Mouse (Mus musculus) limb, embryonic 10.5 days (tissue): ENCODE data around the gene Adora2b. TPM values are rescaled to one million over a fixed set of nuclear protein-coding genes. Genes with fewer than 3 reads are reported as not detected.

Experiments used
- DNase-seq: peaks from one replicate; pipeline ENCODE4 v3.0.0-alpha.2; 2017; ENCODE audit warnings: low spot score
- H3K27ac ChIP-seq: fragments of 300-500 bp; sonication (generic); 2 replicates; pipeline ENCODE4 v1.5.1; 2016; ENCODE audit warnings: mild to moderate bottlenecking
- H3K27me3 ChIP-seq: fragments of 300-500 bp; sonication (generic); 2 replicates; pipeline ENCODE4 v1.6.1; 2016; ENCODE audit warnings: low read depth, mild to moderate bottlenecking; ENCODE audit not compliant: poor library complexity, severe bottlenecking
- H3K36me3 ChIP-seq: fragments of 300-500 bp; sonication (generic); 2 replicates; pipeline ENCODE4 v1.6.1; 2016; ENCODE audit warnings: mild to moderate bottlenecking, moderate library complexity
- H3K4me1 ChIP-seq: fragments of 300-500 bp; sonication (generic); 2 replicates; pipeline ENCODE4 v1.6.1; 2016
- H3K4me3 ChIP-seq: fragments of 300-500 bp; sonication (generic); 2 replicates; pipeline ENCODE4 v1.5.1; 2016; ENCODE audit warnings: mild to moderate bottlenecking, moderate library complexity
- H3K9me3 ChIP-seq: fragments of 300-500 bp; sonication (generic); replicated peaks from 2 replicates; pipeline ENCODE4 v1.6.1; 2016; ENCODE audit warnings: mild to moderate bottlenecking
- WGBS: fragments of 180-500 bp; shearing (Covaris S2); methylation state at CpG from one replicate; pipeline ENCODE4 v1.1.7; 2016; 5-methylcytosine and 5-hydroxymethylcytosine counted together
- polyA plus RNA-seq: library from polyadenylated mRNA; unstranded; fragments of >200 nt; fragmentation: Nextera tagmentation; extraction: Ambion mirVana; gene quantifications from 2 replicates; pipeline ENCODE4 v1.2.1, GENCODE M21; 2016

The Adora2b gene
- polyA plus RNA-seq, 1 experiment from 2014 or later, result 11.5 TPM

DNA sequence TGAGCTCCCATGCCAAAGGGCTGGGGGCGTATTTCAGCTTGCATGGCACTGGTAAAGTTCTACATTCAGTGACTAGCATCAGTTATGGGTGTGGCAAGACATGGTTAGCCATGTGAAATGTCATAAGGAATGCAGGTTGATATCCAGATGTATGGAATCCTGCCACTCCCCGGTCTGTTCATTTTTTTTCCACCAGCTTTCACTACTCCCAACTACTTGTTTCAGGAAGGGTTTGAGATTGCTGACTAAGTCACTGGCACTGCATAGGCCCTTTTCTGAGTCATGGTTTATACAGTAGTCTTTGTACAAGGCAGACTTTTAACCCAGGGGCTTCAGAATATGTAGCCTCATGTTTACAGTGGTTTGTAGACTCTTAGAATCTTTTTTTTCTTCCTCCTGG is 60.5 kb downstream of the Adora2b start:
- H3K4me1 ChIP-seq, result no peaks in the 10 kb centered on the region
- H3K27me3 ChIP-seq, result no peaks in the 10 kb centered on the region
- no peak for DNase-seq
- WGBS, result 94% methylated on average over 2 of the region's 2 CpGs
- H3K9me3 ChIP-seq, result no peaks in the 10 kb centered on the region
- no peak overlapping the region for H3K27ac ChIP-seq
- no peak overlapping the region for H3K4me3 ChIP-seq
- peaks cover 75% of the 10 kb centered on the region for H3K36me3 ChIP-seq

DNA sequence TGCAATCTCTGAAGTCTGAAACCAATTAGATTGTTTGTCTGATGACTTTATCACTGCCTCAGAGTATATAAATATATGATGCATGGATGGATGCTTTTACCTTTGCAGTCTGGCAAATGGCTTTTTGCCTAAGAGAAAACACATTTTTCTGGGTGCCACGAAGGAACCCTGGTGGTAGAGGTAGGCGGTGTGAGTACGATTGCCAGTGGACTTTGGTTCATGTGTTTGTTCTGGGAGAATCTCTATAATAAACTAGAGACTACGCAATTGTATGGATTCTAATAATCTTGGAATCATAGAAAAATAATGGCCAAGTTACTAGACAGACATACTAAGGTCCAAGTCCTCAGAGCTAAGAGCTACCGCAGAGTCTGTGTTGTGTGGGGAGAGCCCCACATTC is 66.2 kb downstream of the Adora2b start:
- no peak overlapping the region for H3K4me3 ChIP-seq
- whole genome bisulfite sequencing, result 95% methylated on average over 5 of the region's 5 CpGs
- no peak overlapping the region for H3K27ac ChIP-seq
- DNase-seq, result no peak
- H3K27me3 ChIP-seq, result no peaks in the 10 kb centered on the region
- no peaks in the 10 kb centered on the region for H3K9me3 ChIP-seq
- H3K36me3 ChIP-seq, result peaks cover 91% of the 10 kb centered on the region
- H3K4me1 ChIP-seq, result no peaks in the 10 kb centered on the region

Other genes starting within 250 kb of the Adora2b start
- 17.9 TPM in 2 replicates for gene Zswim7, start 32.4 kb downstream of the Adora2b start, polyA plus RNA-seq
- 17.4 and 18.8 TPM in 2 replicates for gene Ttc19, start 32.5 kb downstream of the Adora2b start, polyA plus RNA-seq
- gene Pigl, start 209.5 kb downstream of the Adora2b start, polyA plus RNA-seq, result 13.5 and 13.9 TPM in 2 replicates
- 127 and 144 TPM in 2 replicates for gene Ncor1, start 209.6 kb downstream of the Adora2b start, polyA plus RNA-seq